Mouse (Mus musculus) small intestine, adult 10 weeks (tissue): ENCODE data around the gene Slc4a3. TPM values are rescaled to one million over a fixed set of nuclear protein-coding genes. Genes with fewer than 3 reads are reported as not detected.

Source experiments
- polyA plus RNA-seq: library from polyadenylated mRNA; stranded (reverse); fragments of 350-450 nt; fragmentation: Illumina TruSeq; extraction: RNeasy Lipid Tissue Mini Kit (QIAGEN cat#74804); gene quantifications from one replicate; pipeline ENCODE4 v1.2.3, GENCODE M21; 2014; ENCODE audit warnings: low replicate concordance

Gene Slc4a3
- 0.07 TPM for polyA plus RNA-seq

DNA sequence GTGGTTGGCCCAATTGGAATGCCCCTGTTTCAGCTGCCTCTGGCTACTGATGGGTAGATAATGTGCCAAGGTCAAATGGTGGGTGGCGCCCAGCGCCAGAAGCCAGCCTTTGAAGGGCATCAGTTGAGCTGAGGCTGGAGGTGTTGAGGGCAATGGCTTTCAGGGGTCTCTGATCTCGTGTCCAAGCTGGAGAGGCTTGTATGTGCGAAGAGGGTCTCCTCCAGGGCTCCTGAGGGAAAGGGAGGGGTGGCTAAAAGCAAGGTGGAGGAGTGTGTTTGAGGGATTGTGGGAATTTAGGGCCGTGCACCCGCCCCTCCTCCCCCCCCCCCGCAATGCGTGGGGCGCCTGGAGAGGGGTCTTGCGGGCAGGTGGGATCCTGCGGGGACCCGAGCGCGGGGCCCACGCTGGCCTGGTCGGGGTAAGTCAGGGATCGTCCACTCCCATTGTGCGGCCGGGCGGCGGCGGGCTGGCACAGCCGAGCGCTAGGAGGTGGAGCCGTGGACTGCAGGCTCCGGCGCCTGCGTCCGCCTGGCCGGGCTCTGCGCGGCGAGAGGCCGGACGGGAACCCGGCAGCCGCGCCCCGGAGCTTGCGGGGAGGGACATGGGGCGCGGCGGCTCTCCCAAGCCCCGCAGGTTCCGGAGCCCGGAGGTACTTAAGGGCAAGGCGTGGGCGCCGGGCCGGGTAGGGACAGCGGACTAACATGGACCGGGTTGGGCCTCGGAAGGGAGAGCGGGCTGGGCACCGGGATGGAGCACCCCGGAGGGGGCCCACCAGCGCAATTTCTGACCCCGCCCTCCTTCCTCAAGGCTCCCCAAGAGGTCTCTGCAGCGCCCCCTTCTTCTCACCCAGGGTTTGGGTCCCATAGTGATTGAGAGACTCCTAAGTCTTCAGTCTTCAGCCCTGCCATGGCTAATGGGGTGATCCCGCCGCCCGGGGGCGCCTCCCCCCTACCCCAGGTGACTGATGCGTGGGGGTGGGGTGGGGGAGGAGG lies at the start of gene Slc4a3:
Gene Slc4a3, plus strand, starts transcription at position 302 of the 992 bp plus-strand sequence.

DNA sequence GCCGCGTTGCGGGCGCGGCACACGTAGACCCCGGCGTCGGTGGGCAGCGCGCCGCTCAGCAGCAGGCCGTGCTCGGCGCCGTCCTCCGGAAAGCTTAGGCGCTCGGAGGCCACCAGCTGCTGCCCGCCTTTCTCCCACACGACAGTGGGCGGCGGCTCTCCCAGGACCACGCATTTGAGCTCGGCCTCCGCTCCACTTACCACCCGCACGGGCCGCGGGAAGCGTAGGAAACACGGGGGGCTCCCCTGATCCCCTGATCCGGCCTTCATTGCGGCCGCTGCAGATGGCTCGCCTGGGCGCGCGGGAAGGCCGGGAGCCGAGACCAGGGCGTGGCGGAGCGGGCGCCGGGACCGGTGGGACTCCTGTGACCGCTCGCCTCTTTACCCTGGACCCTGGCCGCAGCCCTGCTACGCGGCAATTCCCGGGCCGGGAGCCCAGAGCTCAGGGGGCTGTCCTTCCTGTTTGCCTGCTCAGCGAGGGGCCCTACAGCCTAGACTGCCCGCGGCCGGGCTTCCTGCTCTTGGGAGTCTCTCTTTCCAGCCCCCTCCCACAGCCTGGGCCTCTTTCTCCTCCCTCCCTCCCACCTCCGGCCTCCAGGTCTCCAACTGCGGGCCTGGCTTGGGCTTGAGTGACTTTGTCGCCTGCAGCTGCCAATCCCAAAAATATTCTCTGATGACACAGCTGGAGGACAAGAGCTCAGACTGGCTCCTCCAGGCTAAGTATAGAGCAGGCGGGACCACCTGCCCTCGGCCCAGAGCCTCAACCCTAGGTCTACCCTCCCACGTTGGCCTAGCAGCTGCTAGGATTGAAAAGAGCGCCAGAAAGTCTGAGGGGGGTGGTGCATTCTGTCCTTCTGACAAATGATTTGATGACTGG lies 39.9 kb upstream of the Slc4a3 start, which contains the start of gene Obsl1:
Gene Obsl1, minus strand, starts transcription at position 497 of the 876 bp plus-strand sequence.

DNA sequence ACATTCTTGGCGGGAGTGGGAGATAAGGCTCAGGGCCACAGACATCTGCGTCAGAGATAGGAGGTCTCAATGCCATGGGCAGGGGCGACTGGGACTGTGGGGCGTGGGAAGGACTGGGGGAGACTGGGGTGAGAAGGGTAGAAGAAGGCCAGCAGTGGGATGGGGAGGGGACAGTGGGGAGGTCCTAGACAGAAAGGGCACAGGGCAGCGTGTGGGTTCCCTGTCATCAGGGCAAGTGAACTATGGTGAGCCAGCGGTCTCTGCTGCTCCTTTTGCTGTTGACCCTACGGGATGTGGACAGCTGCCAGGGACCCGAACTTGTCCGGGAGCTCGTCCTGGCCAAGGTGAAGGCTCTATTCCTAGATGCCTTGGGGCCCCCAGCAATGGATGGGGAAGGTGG lies 39.1 kb upstream of the Slc4a3 start, which contains the start of gene Inha:
Gene Inha, plus strand, starts transcription at position 72 of the 400 bp plus-strand sequence.

DNA sequence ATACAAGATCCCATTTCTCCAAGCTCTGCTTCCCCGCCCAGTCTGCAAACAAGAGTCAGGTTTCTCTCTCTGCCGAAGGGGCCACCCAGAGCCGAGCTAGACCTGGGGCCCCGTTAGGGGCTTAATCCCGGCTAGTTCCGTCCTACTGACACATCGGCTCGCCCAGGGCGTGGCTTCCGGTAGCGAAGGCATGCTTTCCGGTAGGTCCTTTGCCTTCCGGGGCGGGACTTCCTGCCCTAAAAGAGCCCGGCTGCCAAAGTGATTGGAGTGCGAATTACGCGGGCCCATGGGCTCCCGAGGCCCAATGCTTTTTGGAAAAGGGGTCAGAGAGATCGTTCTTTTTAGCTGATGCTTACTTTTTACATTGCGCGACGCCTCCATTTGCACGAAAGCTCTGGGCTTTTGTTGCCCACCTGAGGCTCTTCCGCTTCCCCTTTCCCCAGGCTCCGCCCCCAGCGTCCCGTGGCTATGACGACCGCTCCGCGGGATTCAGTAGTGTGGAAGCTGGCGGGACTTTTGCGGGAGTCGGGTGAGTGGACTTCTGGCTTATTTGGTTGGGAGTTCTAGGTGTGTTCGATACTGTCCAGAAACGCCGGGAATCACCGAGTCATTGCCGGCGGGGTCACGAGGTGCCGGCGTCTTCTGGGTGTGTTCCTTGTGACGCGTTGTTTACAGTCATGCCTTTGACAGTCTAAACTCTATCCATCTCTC lies 24.6 kb upstream of the Slc4a3 start, which contains the start of gene Stk11ip:
Gene Stk11ip, plus strand, starts transcription at position 209 of the 711 bp plus-strand sequence.

Other genes with a start within 250 kb of the Slc4a3 start
- gene Dnpep, start 228.3 kb upstream of the Slc4a3 start, polyA plus RNA-seq: 1.3 TPM
- gene Des, start 185.9 kb upstream of the Slc4a3 start, polyA plus RNA-seq: 0.97 TPM
- gene Speg, start 171.0 kb upstream of the Slc4a3 start, polyA plus RNA-seq: 1.9 TPM
- 5.8 TPM for gene Gmppa, start 110.3 kb upstream of the Slc4a3 start, polyA plus RNA-seq
- not detected for gene Asic4, start 95.8 kb upstream of the Slc4a3 start, polyA plus RNA-seq
- gene Chpf, start 67.0 kb upstream of the Slc4a3 start, polyA plus RNA-seq: not detected
- not detected for gene Tmem198, start 66.7 kb upstream of the Slc4a3 start, polyA plus RNA-seq
- not detected for gene Obsl1, start 39.8 kb upstream of the Slc4a3 start, polyA plus RNA-seq
- gene Inha, start 39.2 kb upstream of the Slc4a3 start, polyA plus RNA-seq: not detected
- gene Stk11ip, start 24.7 kb upstream of the Slc4a3 start, polyA plus RNA-seq: 1.0 TPM